Mouse (Mus musculus) kidney, adult 2 months (tissue): Measurements from ENCODE around the gene Wwox. TPM values are rescaled to one million over a fixed set of nuclear protein-coding genes. Genes with fewer than 3 reads are reported as not detected.

Source experiments
- DNase-seq: peaks from one replicate; pipeline ENCODE4 v3.0.0; 2021
- H3K27ac ChIP-seq: fragments of 200-500 bp; 2 replicates; pipeline ENCODE4 v1.5.1; 2012; ENCODE audit warnings: low read depth, low read length, control low read depth, inconsistent platforms; ENCODE audit not compliant: insufficient read depth
- H3K27me3 ChIP-seq: fragments of 200-500 bp; replicated peaks from 2 replicates; pipeline ENCODE4 v1.6.1; 2012; ENCODE audit warnings: mild to moderate bottlenecking, moderate library complexity, low read length, inconsistent platforms; ENCODE audit not compliant: control insufficient read depth, insufficient read depth
- H3K36me3 ChIP-seq: fragments of 200-500 bp; 2 replicates; pipeline ENCODE4 v1.6.1; 2012; ENCODE audit warnings: mild to moderate bottlenecking, moderate library complexity, low read length, inconsistent platforms; ENCODE audit not compliant: control insufficient read depth, insufficient read depth
- H3K4me1 ChIP-seq: fragments of 200-500 bp; 2 replicates; pipeline ENCODE4 v1.6.1; 2011; ENCODE audit warnings: low read length; ENCODE audit not compliant: control insufficient read depth, insufficient read depth
- H3K4me3 ChIP-seq: fragments of 200-500 bp; 2 replicates; pipeline ENCODE4 v1.5.1; 2011; ENCODE audit warnings: mild to moderate bottlenecking, low read depth, low read length, control low read depth; ENCODE audit not compliant: insufficient read depth
- CTCF ChIP-seq: fragments of 200-500 bp; conservative IDR thresholded peaks from 2 replicates; pipeline ENCODE4 v1.5.1; 2011; ENCODE audit warnings: low read depth, mild to moderate bottlenecking, control low read depth, low read length, moderate library complexity, mixed read lengths; ENCODE audit not compliant: insufficient read depth, insufficient read length
- POLR2A ChIP-seq: fragments of 200-500 bp; IDR thresholded peaks from one replicate; pipeline ENCODE4 v1.6.1; 2011; ENCODE audit warnings: low read depth, low read length, control low read depth
- WGBS: fragments of 180-500 bp; shearing (Covaris S2); methylation state at CpG from one replicate; pipeline ENCODE4 v1.1.7; 2018; 5-methylcytosine and 5-hydroxymethylcytosine counted together
- polyA plus RNA-seq: library from polyadenylated mRNA; depleted of rRNA; stranded (reverse); fragments of >200 nt; gene quantifications from 2 replicates; pipeline ENCODE4 v1.2.3, GENCODE M21; 2012

The Wwox gene
- polyA plus RNA-seq, 1 experiment: 15.3 TPM

GRCm38 (mm10) chr8:114499448-114500144 is 60.1 kb downstream of the Wwox start:
- Histone ChIP-seq H3K27ac (no peak overlapping the region), H3K4me3 (no peak overlapping the region), H3K36me3 (no peaks in the 10 kb centered on the region), H3K4me1 (peaks cover 4% of the 10 kb centered on the region; the same call in 1 of the 2 replicates), H3K27me3 (no peaks in the 10 kb centered on the region)
- TF ChIP-seq CTCF (no peak), POLR2A (no peak)
- peak; percentile 31 for DNase-seq
- 53% methylated on average over 16 of the region's 16 CpGs for WGBS

- Histone ChIP-seq H3K36me3 (no peaks in the 10 kb centered on the region), H3K27me3 (no peaks in the 10 kb centered on the region), H3K4me1 (peaks cover 4% of the 10 kb centered on the region; the same call in 1 of the 2 replicates), H3K27ac (no peak overlapping the region), H3K4me3 (no peak overlapping the region)
- no peak for TF ChIP-seq CTCF
- TF ChIP-seq POLR2A: no peak
- no peak for DNase-seq
- WGBS: 88% methylated on average over 6 of the region's 6 CpGs
These were observed 62.5 kb downstream of the Wwox start for GRCm38 (mm10) chr8:114501906-114502305.

- no peaks in the 10 kb centered on the region for H3K27me3 ChIP-seq
- DNase-seq: no peak
- H3K4me3 ChIP-seq: no peak overlapping the region
- no peaks in the 10 kb centered on the region for H3K36me3 ChIP-seq
- H3K27ac ChIP-seq: no peak overlapping the region
- 93% methylated on average over 3 of the region's 3 CpGs for WGBS
- peaks cover 4% of the 10 kb centered on the region; the same call in 1 of the 2 replicates for H3K4me1 ChIP-seq
- TF ChIP-seq CTCF (no peak), POLR2A (no peak)
These were observed 63.7 kb downstream of the Wwox start for GRCm38 (mm10) chr8:114503196-114503595.

GRCm38 (mm10) chr8:114504889-114505288 is 65.4 kb downstream of the Wwox start:
- WGBS: 82% methylated on average over 11 of the region's 11 CpGs
- Histone ChIP-seq H3K27ac (no peak overlapping the region), H3K36me3 (no peaks in the 10 kb centered on the region), H3K27me3 (no peaks in the 10 kb centered on the region), H3K4me1 (peaks cover 4% of the 10 kb centered on the region; the same call in 1 of the 2 replicates), H3K4me3 (no peak overlapping the region)
- no peak for TF ChIP-seq CTCF
- TF ChIP-seq POLR2A: no peak
- DNase-seq: no peak

- H3K27ac ChIP-seq: no peak overlapping the region
- 78% methylated on average over 18 of the region's 18 CpGs for WGBS
These were observed 66.2 kb downstream of the Wwox start for GRCm38 (mm10) chr8:114505351-114506347.

GRCm38 (mm10) chr8:114507404-114507803 is 67.9 kb downstream of the Wwox start:
- no peaks in the 10 kb centered on the region for H3K36me3 ChIP-seq
- DNase-seq: no peak
- TF ChIP-seq CTCF (no peak), POLR2A (no peak)
- H3K4me1 ChIP-seq: no peaks in the 10 kb centered on the region
- H3K27ac ChIP-seq: no peak overlapping the region
- 70% methylated on average over 7 of the region's 7 CpGs for WGBS
- H3K27me3 ChIP-seq: no peaks in the 10 kb centered on the region
- no peak overlapping the region for H3K4me3 ChIP-seq

More at GRCm38 (mm10) chr8:114505351-114506347, 66.2 kb downstream of the Wwox start:
- Histone ChIP-seq H3K27me3 (no peaks in the 10 kb centered on the region), H3K4me3 (no peak overlapping the region), H3K36me3 (no peaks in the 10 kb centered on the region), H3K4me1 (no peaks in the 10 kb centered on the region)
- no peak for DNase-seq
- no peak for TF ChIP-seq POLR2A

- Histone ChIP-seq H3K4me1 (no peaks in the 10 kb centered on the region), H3K27ac (no peak overlapping the region), H3K4me3 (no peak overlapping the region), H3K27me3 (no peaks in the 10 kb centered on the region), H3K36me3 (no peaks in the 10 kb centered on the region)
- no peak for TF ChIP-seq POLR2A
- no peak for TF ChIP-seq CTCF
- DNase-seq: no peak
- WGBS: 48% methylated on average over 1 of the region's 1 CpGs
These were observed 70.8 kb downstream of the Wwox start for GRCm38 (mm10) chr8:114510226-114510625.
